Comparison of ENCODE assay signal across 9 mouse cellular contexts in the genomic region with DNA sequence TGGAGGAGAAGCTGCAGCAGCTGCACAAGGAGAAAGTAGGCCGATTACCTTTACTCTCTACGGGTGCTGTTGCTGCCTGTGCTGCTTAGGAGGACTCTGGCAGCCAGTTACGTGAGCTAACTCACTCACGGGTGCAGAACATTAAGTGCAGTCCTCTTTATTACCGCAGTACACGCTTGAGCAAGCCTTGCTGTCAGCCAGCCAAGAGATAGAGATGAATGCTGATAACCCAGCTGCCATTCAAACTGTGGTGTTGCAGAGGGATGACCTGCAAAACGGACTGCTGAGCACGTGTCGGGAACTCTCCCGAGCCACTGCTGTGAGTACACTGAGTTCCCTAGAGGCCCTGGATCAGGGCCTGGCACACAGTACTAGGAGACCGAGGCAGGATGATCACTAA. TPM values are rescaled to one million over a fixed set of nuclear protein-coding genes. Genes with fewer than 3 reads are reported as not detected.
A peak's percentile ranks its signal among the peaks of the same experiment; 100 is the strongest.
DNase-seq lines count a peak whose midpoint lies in the region; ATAC-seq and TF ChIP-seq lines count a peak whose summit lies in the region.
"Had no signal": no experiment of that assay in that cellular context is flagged by ENCODE, and none has a peak within 500 bp of the region (broad histone marks: within the 10 kb centered on the region; RNA-seq: fewer than 3 reads in every experiment).

No protein-coding gene starts in this region.

- H3K4me3 ChIP-seq in midbrain, embryonic 15.5 days = no peak overlapping the region
- H3K4me3 ChIP-seq in midbrain, embryonic 11.5 days (ENCODE audit: low read depth, low read length) = no peak overlapping the region
- no peak overlapping the region for H3K4me3 ChIP-seq in kidney, postnatal 0 days (replicated peaks; ENCODE audit: low read depth, low read length)
- H3K4me3 ChIP-seq: myocyte had no signal

- H3K9me3 ChIP-seq in midbrain, embryonic 15.5 days = no peaks in the 10 kb centered on the region
- no peaks in the 10 kb centered on the region for H3K9me3 ChIP-seq in midbrain, embryonic 11.5 days (ENCODE audit: control insufficient read depth, low read length)
- H3K9me3 ChIP-seq in kidney, postnatal 0 days (replicated peaks; ENCODE audit: low read length) = no peaks in the 10 kb centered on the region

- no peak overlapping the region for H3K27ac ChIP-seq in midbrain, embryonic 15.5 days
- no peak overlapping the region for H3K27ac ChIP-seq in midbrain, embryonic 11.5 days (ENCODE audit: low read depth, low read length)
- no peak overlapping the region for H3K27ac ChIP-seq in kidney, postnatal 0 days

- peaks cover 15% of the 10 kb centered on the region for H3K36me3 ChIP-seq in midbrain, embryonic 15.5 days (replicated peaks)
- peaks cover 11% of the 10 kb centered on the region; the same call in 1 of the 2 replicates for H3K36me3 ChIP-seq in midbrain, embryonic 11.5 days (ENCODE audit: control insufficient read depth, insufficient read depth, low read length)
- H3K36me3 ChIP-seq in kidney, postnatal 0 days (ENCODE audit: insufficient read depth, low read length) = peaks cover 27% of the 10 kb centered on the region

- H3K4me1 ChIP-seq in midbrain, embryonic 15.5 days = no peaks in the 10 kb centered on the region
- H3K4me1 ChIP-seq in midbrain, embryonic 11.5 days (ENCODE audit: control insufficient read depth, insufficient read depth, low read length) = no peaks in the 10 kb centered on the region
- 0 out of 2 replicates have a peak, but pooled peaks cover 5% of the 10 kb centered on the region for H3K4me1 ChIP-seq in kidney, postnatal 0 days (replicated peaks; ENCODE audit: insufficient read depth, low read length)

- TF ChIP-seq CTCF in kidney, postnatal 0 days (IDR thresholded peaks at IDR 0.05; ENCODE audit: low read depth) = no peak

- H3K27me3 ChIP-seq in midbrain, embryonic 15.5 days (replicated peaks) = no peaks in the 10 kb centered on the region
- H3K27me3 ChIP-seq in midbrain, embryonic 11.5 days (ENCODE audit: control insufficient read depth, insufficient read depth, low read length) = no peaks in the 10 kb centered on the region
- H3K27me3 ChIP-seq in kidney, postnatal 0 days (ENCODE audit: insufficient read depth, low read length) = no peaks in the 10 kb centered on the region

- DNase-seq in midbrain, embryonic 11.5 days (ENCODE audit: low spot score, missing footprints) = no peak
- DNase-seq in cerebellum, postnatal 14 days = peak; percentile 47 to 59
- peak; percentile 25 for DNase-seq in kidney, postnatal 0 days (ENCODE audit: low spot score)
- DNase-seq in retina, postnatal 1 day = peak; percentile 71
- DNase-seq in ovary, postnatal 14 days (ENCODE audit: low spot score) = no peak
- no peak for DNase-seq in embryo, embryonic 11 days
- DNase-seq in frontal cortex, postnatal 25 days (ENCODE audit: low spot score in 2 of 2) = no peak

- 67% methylated on average over 11 of the region's 11 CpGs for WGBS in midbrain, embryonic 15.5 days
- WGBS in midbrain, embryonic 11.5 days = 88% methylated on average over 11 of the region's 11 CpGs
- WGBS in kidney, postnatal 0 days = 45% methylated on average over 11 of the region's 11 CpGs

- no peak overlapping the region for H3K4me2 ChIP-seq in midbrain, embryonic 15.5 days
- H3K4me2 ChIP-seq in midbrain, embryonic 11.5 days = no peak overlapping the region
- H3K4me2 ChIP-seq in kidney, postnatal 0 days (ENCODE audit: low read length) = no peak overlapping the region

- ATAC-seq in midbrain, embryonic 15.5 days (replicated peaks) = 0 out of 2 replicates have a peak, but pooled peaks have one; percentile 45
- ATAC-seq in midbrain, embryonic 11.5 days (ENCODE audit: low FRiP score) = no peak
- peak; percentile 70; the same call in 1 of the 2 replicates for ATAC-seq in kidney, postnatal 0 days (replicated peaks; ENCODE audit: low FRiP score, low read depth)

- no peak overlapping the region for H3K9ac ChIP-seq in midbrain, embryonic 15.5 days
- no peak overlapping the region for H3K9ac ChIP-seq in midbrain, embryonic 11.5 days (ENCODE audit: low read length)
- no peak overlapping the region for H3K9ac ChIP-seq in kidney, postnatal 0 days (ENCODE audit: low read depth, low read length)

RNA-seq across cellular contexts. Expression of gene Aebp2, which starts 52.3 kb away (rescaled TPM):
- 7.7 and 9.0 TPM in 2 replicates for polyA plus RNA-seq in midbrain, embryonic 15.5 days (2015; fragmentation: Nextera tagmentation; extraction: Ambion mirVana)
- polyA plus RNA-seq in midbrain, embryonic 11.5 days (2014; fragmentation: Nextera tagmentation; extraction: Ambion mirVana) = 22.3 and 23.1 TPM in 2 replicates
- 13.0 and 13.9 TPM in 2 replicates for polyA plus RNA-seq in kidney, postnatal 0 days (2015; fragmentation: Nextera tagmentation; extraction: Ambion mirVana)

Comparison
In these comparisons a context has a peak if more than half of its experiments do, and no peak if none do; other contexts are left out.
1. DNase-seq: peak in cerebellum, postnatal 14 days (2 of 2), kidney, postnatal 0 days (single experiment) and retina, postnatal 1 day (single experiment); none in midbrain, embryonic 11.5 days (single experiment), ovary, postnatal 14 days (single experiment), embryo, embryonic 11 days (single experiment) and frontal cortex, postnatal 25 days (0 of 2).